Mouse (Mus musculus) myocyte (in vitro differentiated cells): ENCODE data around the gene Sema4f.

Experiments
- E2F4 ChIP-seq: IDR thresholded peaks from one replicate; pipeline ENCODE4 v1.6.1; 2011; ENCODE audit warnings: mild to moderate bottlenecking, control low read depth, moderate library complexity; ENCODE audit not compliant: insufficient read depth
- POLR2A ChIP-seq: IDR thresholded peaks from one replicate; pipeline ENCODE4 v1.6.1; 2011; ENCODE audit warnings: low read depth, mild to moderate bottlenecking, control low read depth, moderate library complexity; ENCODE audit not compliant: insufficient read length
- POLR2AphosphoS2 ChIP-seq: IDR thresholded peaks from one replicate; pipeline ENCODE4 v1.6.1; 2011; ENCODE audit warnings: low read depth, control low read depth; ENCODE audit not compliant: insufficient read length

DNA sequence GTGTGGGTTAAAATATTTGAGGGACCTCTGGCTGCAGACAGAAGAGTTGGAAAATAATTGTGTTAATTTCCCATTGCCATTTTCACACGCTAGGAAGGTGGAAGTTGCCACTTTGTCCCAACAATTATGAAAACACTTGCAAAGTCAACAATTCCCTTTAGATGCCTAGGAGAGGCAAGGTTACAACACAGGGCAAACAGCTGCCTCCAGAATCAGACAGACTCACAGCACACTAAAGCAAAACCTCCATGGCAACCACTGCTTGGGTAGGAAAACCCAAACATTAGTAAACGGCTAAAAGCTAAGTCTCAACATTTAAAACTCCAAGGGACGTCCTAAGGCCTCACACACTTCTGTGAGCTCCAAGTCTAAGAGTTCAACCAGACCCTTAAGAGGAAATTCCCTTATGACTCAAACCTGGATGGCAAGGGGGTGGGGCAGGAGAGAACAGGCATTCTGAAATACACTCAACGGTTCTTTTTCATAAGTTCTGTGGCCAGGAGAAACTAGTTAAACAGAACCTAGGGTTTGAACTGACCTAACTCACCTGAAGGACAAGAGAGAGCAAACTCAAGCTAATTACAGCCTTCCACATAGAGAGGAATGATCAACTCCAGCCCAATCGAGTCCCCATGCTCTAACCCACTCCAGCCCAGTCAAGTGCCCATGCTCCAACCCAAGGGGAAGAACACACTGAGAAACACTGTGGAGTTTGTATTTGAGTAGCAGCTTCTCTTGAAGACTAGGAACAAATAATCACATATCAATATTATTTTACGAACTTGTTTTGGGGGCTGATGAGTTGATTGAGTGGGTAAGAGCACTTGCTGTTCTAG lies 29.9 kb upstream of the Sema4f start:
- TF ChIP-seq POLR2AphosphoS2 (no peak), POLR2A (no peak), E2F4 (no peak)
